Mouse (Mus musculus) G1E (cell line): ENCODE results near the gene Slc7a14.

Experiments used
- CTCF ChIP-seq: IDR thresholded peaks from 2 replicates; pipeline ENCODE4 v1.5.1; 2012; ENCODE audit warnings: low read depth, low read length, inconsistent platforms, mixed read lengths
- GATA1 ChIP-seq: IDR thresholded peaks from 2 replicates; pipeline ENCODE4 v1.6.1; 2012; ENCODE audit warnings: borderline replicate concordance, low read length, inconsistent platforms, mixed read lengths
- POLR2AphosphoS5 ChIP-seq: IDR thresholded peaks from 2 replicates; pipeline ENCODE4 v1.6.1; 2012; ENCODE audit warnings: low read depth, low read length, inconsistent platforms; ENCODE audit not compliant: insufficient replicate concordance
- TAL1 ChIP-seq: conservative IDR thresholded peaks from 2 replicates; pipeline ENCODE4 v1.6.1; 2012; ENCODE audit warnings: low read depth, low read length, inconsistent platforms, mixed read lengths

DNA sequence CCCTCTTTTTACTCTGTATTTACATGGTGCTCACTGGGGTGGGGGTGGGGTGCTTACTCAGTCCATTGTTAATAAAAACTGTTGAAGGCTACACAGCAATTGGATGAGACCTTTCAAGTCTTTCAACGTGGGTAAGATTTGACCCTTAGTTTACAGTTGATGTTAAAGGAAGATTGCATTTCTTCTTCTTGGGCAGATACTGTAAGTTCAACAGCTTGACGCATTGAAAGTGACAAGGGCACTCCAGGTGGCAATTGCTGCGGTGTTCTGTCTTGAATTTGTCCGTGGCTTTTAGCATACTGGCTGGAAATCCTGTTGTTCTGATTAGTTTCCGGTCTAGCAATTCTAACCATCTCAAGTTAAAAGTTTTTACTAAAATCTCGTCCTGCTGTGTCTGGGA, 148.8 kb downstream of the Slc7a14 start:
- no peak for TF ChIP-seq CTCF
- no peak for TF ChIP-seq GATA1
- no peak for TF ChIP-seq TAL1
- no peak for TF ChIP-seq POLR2AphosphoS5
